Mouse (Mus musculus): ENCODE data around the gene Nav2.

DNA sequence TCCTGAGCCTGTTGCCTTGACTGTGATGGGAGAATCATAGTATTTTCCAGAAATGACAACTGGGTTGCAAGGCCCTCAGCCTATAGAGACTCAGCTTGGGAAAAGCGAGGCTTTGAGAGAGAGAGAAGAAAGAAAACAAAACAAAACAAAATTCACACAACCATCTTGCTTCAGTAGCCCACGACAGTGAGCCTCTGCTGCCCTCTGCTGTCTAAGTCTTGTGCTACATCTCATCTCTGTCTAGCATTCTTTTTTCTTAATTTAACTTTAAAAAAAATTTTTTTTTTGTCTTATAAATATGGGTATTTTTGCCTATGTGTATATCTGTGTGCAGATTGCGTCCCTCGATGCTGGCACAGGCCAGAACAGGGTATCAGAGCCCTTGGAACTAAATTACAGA, 517.5 kb downstream of the Nav2 start:
- TF ChIP-seq CTCF (IDR thresholded peaks at IDR 0.05; ENCODE audit: borderline replicate concordance, insufficient read depth, low read depth, low read length) (peak; percentile 82), POLR2A (IDR thresholded peaks at IDR 0.05; ENCODE audit: borderline replicate concordance, insufficient read depth, low read length) (no peak)

Data from cerebellum, adult 2 months (tissue).